Mouse (Mus musculus) stomach, embryonic 15.5 days (tissue): ENCODE measurements around the gene Sema6d. TPM values are rescaled to one million over a fixed set of nuclear protein-coding genes. Genes with fewer than 3 reads are reported as not detected.

ENCODE experiments used
- ATAC-seq: fragments of 200-750 bp; cut with Nextera tagmentation; 2 replicates; pipeline ENCODE4 v1.8.0; 2017; ENCODE audit warnings: low read depth, moderate number of reproducible peaks, moderate TSS enrichment; ENCODE audit not compliant: insufficient read depth, low FRiP score
- H3K27ac ChIP-seq: fragments of 300-500 bp; sonication (generic); 2 replicates; pipeline ENCODE4 v1.5.1; 2015; ENCODE audit warnings: mild to moderate bottlenecking, inconsistent platforms
- H3K27me3 ChIP-seq: fragments of 300-500 bp; sonication (generic); replicated peaks from 2 replicates; pipeline ENCODE4 v1.6.1; 2015; ENCODE audit warnings: inconsistent platforms
- H3K36me3 ChIP-seq: fragments of 300-500 bp; sonication (generic); 2 replicates; pipeline ENCODE4 v1.6.1; 2015; ENCODE audit warnings: inconsistent platforms
- H3K4me1 ChIP-seq: fragments of 300-500 bp; sonication (generic); 2 replicates; pipeline ENCODE4 v1.6.1; 2015; ENCODE audit warnings: inconsistent platforms
- H3K4me2 ChIP-seq: fragments of 300-500 bp; sonication (generic); 2 replicates; pipeline ENCODE4 v1.6.1; 2015; ENCODE audit warnings: mild to moderate bottlenecking, inconsistent platforms
- H3K4me3 ChIP-seq: fragments of 300-500 bp; sonication (generic); replicated peaks from 2 replicates; pipeline ENCODE4 v1.5.1; 2015; ENCODE audit warnings: inconsistent platforms
- H3K9ac ChIP-seq: fragments of 300-500 bp; sonication (generic); 2 replicates; pipeline ENCODE4 v1.6.1; 2015; ENCODE audit warnings: inconsistent platforms
- H3K9me3 ChIP-seq: fragments of 300-500 bp; sonication (generic); 2 replicates; pipeline ENCODE4 v1.6.1; 2016; ENCODE audit warnings: inconsistent platforms
- WGBS: fragments of 180-500 bp; shearing (Covaris S2); methylation state at CpG from one replicate; pipeline ENCODE4 v1.1.7; 2015; 5-methylcytosine and 5-hydroxymethylcytosine counted together
- polyA plus RNA-seq: library from polyadenylated mRNA; unstranded; fragments of >200 nt; fragmentation: Nextera tagmentation; extraction: Ambion mirVana; gene quantifications from 2 replicates; pipeline ENCODE4 v1.2.1, GENCODE M21; 2015

Sema6d gene
- polyA plus RNA-seq, 1 experiment from 2014 or later, result 10.4 TPM

DNA sequence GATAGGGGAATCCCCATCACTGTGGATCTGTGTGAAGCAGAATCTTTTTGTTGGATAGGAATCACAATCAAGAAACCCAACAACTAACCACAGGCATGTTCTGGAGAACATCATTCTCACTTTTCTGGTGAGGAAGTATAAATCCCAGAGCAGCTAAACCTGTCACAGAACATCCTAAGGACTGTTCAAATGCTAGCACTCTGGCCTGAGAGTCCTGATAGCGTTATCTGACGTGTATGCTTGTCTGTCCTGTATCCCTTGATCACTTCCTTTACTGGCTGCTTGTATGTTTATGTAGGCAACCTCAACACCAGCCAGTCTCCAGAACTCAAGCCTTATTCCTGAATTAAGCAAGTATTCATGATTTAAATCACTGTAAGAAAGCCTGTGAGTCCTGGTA is 281.6 kb downstream of the Sema6d start:
- H3K4me1 ChIP-seq, result 0 out of 2 replicates have a peak, but pooled peaks cover 4% of the 10 kb centered on the region
- 54% methylated on average over 2 of the region's 2 CpGs for WGBS
- H3K4me2 ChIP-seq, result no peak overlapping the region
- H3K9ac ChIP-seq, result no peak overlapping the region
- no peak overlapping the region for H3K4me3 ChIP-seq
- H3K9me3 ChIP-seq, result no peaks in the 10 kb centered on the region
- no peaks in the 10 kb centered on the region for H3K36me3 ChIP-seq
- no peaks in the 10 kb centered on the region for H3K27me3 ChIP-seq
- no peak overlapping the region for H3K27ac ChIP-seq
- ATAC-seq, result no peak

GRCm38 (mm10) chr2:124385053-124385452 is 295.3 kb downstream of the Sema6d start:
- Histone ChIP-seq H3K4me3 (no peak overlapping the region), H3K27me3 (no peaks in the 10 kb centered on the region), H3K4me1 (no peaks in the 10 kb centered on the region), H3K9ac (no peak overlapping the region), H3K9me3 (no peaks in the 10 kb centered on the region), H3K36me3 (no peaks in the 10 kb centered on the region), H3K4me2 (no peak overlapping the region), H3K27ac (no peak overlapping the region)
- WGBS, result 50% methylated on average over 1 of the region's 1 CpGs
- no peak for ATAC-seq

- H3K4me2 ChIP-seq, result no peak overlapping the region
- H3K27me3 ChIP-seq, result no peaks in the 10 kb centered on the region
- no peaks in the 10 kb centered on the region for H3K4me1 ChIP-seq
- no peaks in the 10 kb centered on the region for H3K36me3 ChIP-seq
- H3K9ac ChIP-seq, result no peak overlapping the region
- no peak overlapping the region for H3K4me3 ChIP-seq
- H3K27ac ChIP-seq, result no peak overlapping the region
- no peaks in the 10 kb centered on the region for H3K9me3 ChIP-seq
- ATAC-seq, result no peak
- WGBS, result 42% methylated on average over 1 of the region's 1 CpGs
These were observed 296.0 kb downstream of the Sema6d start for GRCm38 (mm10) chr2:124385722-124386121.

- ATAC-seq, result no peak
- Histone ChIP-seq H3K36me3 (no peaks in the 10 kb centered on the region), H3K9ac (no peak overlapping the region), H3K4me2 (no peak overlapping the region), H3K9me3 (no peaks in the 10 kb centered on the region), H3K27ac (no peak overlapping the region), H3K4me3 (no peak overlapping the region), H3K4me1 (no peaks in the 10 kb centered on the region), H3K27me3 (no peaks in the 10 kb centered on the region)
- WGBS, result 88% methylated on average over 1 of the region's 1 CpGs
These were observed 298.5 kb downstream of the Sema6d start for GRCm38 (mm10) chr2:124388269-124388668.

DNA sequence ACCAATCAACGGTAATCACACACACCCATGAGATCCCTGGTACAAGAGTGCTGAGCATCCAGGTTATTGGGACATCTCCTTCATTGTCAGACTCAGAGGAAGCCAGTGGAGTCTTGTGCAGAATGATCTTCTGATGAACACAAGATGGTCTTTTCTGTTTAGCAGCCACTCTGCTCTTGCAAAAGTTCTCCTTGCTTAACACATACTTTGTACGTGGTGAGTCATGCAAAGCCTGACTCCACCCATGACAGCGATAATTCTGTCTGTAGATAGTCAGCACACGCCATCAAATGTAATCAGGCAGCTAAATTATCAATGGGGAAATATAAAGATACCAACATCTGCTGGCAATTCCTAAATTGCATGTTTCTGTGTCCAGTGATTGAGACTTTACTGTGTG is 307.0 kb downstream of the Sema6d start:
- H3K36me3 ChIP-seq, result no peaks in the 10 kb centered on the region
- ATAC-seq, result no peak
- WGBS, result 83% methylated on average over 4 of the region's 4 CpGs
- no peak overlapping the region for H3K9ac ChIP-seq
- no peaks in the 10 kb centered on the region for H3K9me3 ChIP-seq
- no peak overlapping the region for H3K4me2 ChIP-seq
- H3K4me3 ChIP-seq, result no peak overlapping the region
- no peaks in the 10 kb centered on the region for H3K27me3 ChIP-seq
- no peaks in the 10 kb centered on the region for H3K4me1 ChIP-seq
- no peak overlapping the region for H3K27ac ChIP-seq

- Histone ChIP-seq H3K9me3 (no peaks in the 10 kb centered on the region), H3K27me3 (no peaks in the 10 kb centered on the region), H3K36me3 (no peaks in the 10 kb centered on the region), H3K27ac (no peak overlapping the region), H3K9ac (no peak overlapping the region), H3K4me1 (no peaks in the 10 kb centered on the region), H3K4me3 (no peak overlapping the region), H3K4me2 (no peak overlapping the region)
- 90% methylated on average over 5 of the region's 5 CpGs for WGBS
- ATAC-seq, result no peak
These were observed 307.5 kb downstream of the Sema6d start for GRCm38 (mm10) chr2:124397304-124397703.

DNA sequence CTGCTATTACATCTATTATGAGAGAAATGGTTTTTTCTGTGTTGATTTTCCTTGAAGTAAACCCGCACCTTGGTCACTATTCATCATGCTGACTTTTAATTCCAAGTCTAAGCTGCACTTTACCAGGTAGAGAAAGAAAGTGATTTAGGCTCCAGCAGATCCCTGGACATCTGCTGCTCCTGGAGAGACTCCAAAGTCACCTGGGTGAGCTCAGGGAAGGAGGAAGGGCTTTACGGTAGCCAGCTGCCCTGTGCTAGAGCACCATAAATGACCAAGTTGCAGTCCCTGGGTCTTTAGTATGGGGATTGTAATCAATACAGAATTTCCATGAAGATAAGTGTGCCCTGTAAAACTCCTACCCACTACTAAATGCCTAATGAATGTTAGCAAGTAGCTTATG is 309.8 kb downstream of the Sema6d start:
- WGBS, result 77% methylated on average over 2 of the region's 2 CpGs
- no peaks in the 10 kb centered on the region for H3K4me1 ChIP-seq
- H3K27ac ChIP-seq, result no peak overlapping the region
- H3K36me3 ChIP-seq, result no peaks in the 10 kb centered on the region
- no peak for ATAC-seq
- H3K4me3 ChIP-seq, result no peak overlapping the region
- H3K4me2 ChIP-seq, result no peak overlapping the region
- no peaks in the 10 kb centered on the region for H3K27me3 ChIP-seq
- H3K9me3 ChIP-seq, result no peaks in the 10 kb centered on the region
- no peak overlapping the region for H3K9ac ChIP-seq

- 62% methylated on average over 6 of the region's 6 CpGs for WGBS
- Histone ChIP-seq H3K27me3 (no peaks in the 10 kb centered on the region), H3K9ac (no peak overlapping the region), H3K9me3 (no peaks in the 10 kb centered on the region), H3K4me2 (no peak overlapping the region), H3K27ac (no peak overlapping the region), H3K4me3 (no peak overlapping the region), H3K36me3 (no peaks in the 10 kb centered on the region), H3K4me1 (no peaks in the 10 kb centered on the region)
- no peak for ATAC-seq
These were observed 312.1 kb downstream of the Sema6d start for GRCm38 (mm10) chr2:124401727-124402380.

GRCm38 (mm10) chr2:124403571-124403970 is 313.8 kb downstream of the Sema6d start:
- 75% methylated on average over 8 of the region's 8 CpGs for WGBS
- no peak for ATAC-seq
- Histone ChIP-seq H3K9ac (no peak overlapping the region), H3K27me3 (no peaks in the 10 kb centered on the region), H3K36me3 (no peaks in the 10 kb centered on the region), H3K4me2 (no peak overlapping the region), H3K9me3 (no peaks in the 10 kb centered on the region), H3K4me3 (no peak overlapping the region), H3K27ac (no peak overlapping the region), H3K4me1 (no peaks in the 10 kb centered on the region)

DNA sequence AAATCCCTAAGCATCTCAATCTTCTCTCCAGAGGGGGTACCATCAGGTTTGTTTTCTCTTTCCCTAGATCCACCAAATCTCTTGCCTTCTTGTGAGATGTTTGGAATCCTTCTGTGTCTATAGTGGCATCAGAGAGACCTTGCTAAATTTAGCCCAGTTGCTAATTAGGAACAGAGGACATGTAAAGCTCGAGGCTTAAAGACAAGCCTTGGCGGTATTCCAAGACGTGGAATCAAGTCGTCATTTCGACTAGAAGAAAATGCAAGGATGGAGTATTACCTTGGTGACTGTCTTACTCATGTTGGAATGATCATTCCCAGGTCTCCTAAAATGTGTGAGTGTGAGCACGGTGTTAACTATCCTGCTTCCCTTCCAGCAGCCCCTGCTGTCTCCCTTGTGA is 314.2 kb downstream of the Sema6d start:
- no peak for ATAC-seq
- H3K9ac ChIP-seq, result no peak overlapping the region
- H3K9me3 ChIP-seq, result no peaks in the 10 kb centered on the region
- H3K4me2 ChIP-seq, result no peak overlapping the region
- WGBS, result 60% methylated on average over 6 of the region's 6 CpGs
- H3K36me3 ChIP-seq, result no peaks in the 10 kb centered on the region
- no peak overlapping the region for H3K4me3 ChIP-seq
- H3K27ac ChIP-seq, result no peak overlapping the region
- no peaks in the 10 kb centered on the region for H3K4me1 ChIP-seq
- no peaks in the 10 kb centered on the region for H3K27me3 ChIP-seq

- 86% methylated on average over 6 of the region's 6 CpGs for WGBS
- no peak overlapping the region for H3K4me2 ChIP-seq
- ATAC-seq, result no peak
- no peaks in the 10 kb centered on the region for H3K27me3 ChIP-seq
- no peak overlapping the region for H3K4me3 ChIP-seq
- H3K36me3 ChIP-seq, result no peaks in the 10 kb centered on the region
- no peaks in the 10 kb centered on the region for H3K9me3 ChIP-seq
- no peak overlapping the region for H3K27ac ChIP-seq
- no peak overlapping the region for H3K9ac ChIP-seq
- no peaks in the 10 kb centered on the region for H3K4me1 ChIP-seq
These were observed 315.1 kb downstream of the Sema6d start for GRCm38 (mm10) chr2:124404631-124405562.

GRCm38 (mm10) chr2:124408956-124409355 is 319.2 kb downstream of the Sema6d start:
- 78% methylated on average over 1 of the region's 1 CpGs for WGBS
- Histone ChIP-seq H3K9ac (no peak overlapping the region), H3K4me1 (no peaks in the 10 kb centered on the region), H3K27me3 (no peaks in the 10 kb centered on the region), H3K4me2 (no peak overlapping the region), H3K27ac (no peak overlapping the region), H3K9me3 (no peaks in the 10 kb centered on the region), H3K4me3 (no peak overlapping the region), H3K36me3 (no peaks in the 10 kb centered on the region)
- no peak for ATAC-seq
